11 mouse cellular contexts compared by ENCODE assay signal in genomic region chr5:102825538-102825937, GRCm38 (mm10).
DNase-seq lines count a peak whose midpoint lies in the region; ATAC-seq and TF ChIP-seq lines count a peak whose summit lies in the region.
"Had no signal": no experiment of that assay in that cellular context is flagged by ENCODE, and none has a peak within 500 bp of the region (broad histone marks: within the 10 kb centered on the region; RNA-seq: fewer than 3 reads in every experiment).

No protein-coding gene starts in this region.

- H3K79me2 ChIP-seq in liver, adult 2 months (ENCODE audit: control insufficient read depth, insufficient read depth, low read length), result no peaks in the 10 kb centered on the region; the same call in 1 of the 2 replicates

- no peak overlapping the region for H3K4me2 ChIP-seq in liver, postnatal 0 days (ENCODE audit: low read depth, low read length)
- H3K4me2 ChIP-seq: forebrain, embryonic 13.5 days; lung, embryonic 15.5 days; neural tube, embryonic 12.5 days had no signal

- no peak for TF ChIP-seq CTCF in liver, adult 2 months (IDR thresholded peaks at IDR 0.05; ENCODE audit: low read depth, low read length)
- no peak for TF ChIP-seq CTCF in liver, postnatal 0 days (IDR thresholded peaks at IDR 0.05; ENCODE audit: low read depth)
- TF ChIP-seq CTCF in gastrocnemius, adult 2 months (IDR thresholded peaks at IDR 0.05), result no peak

- no peak for ATAC-seq in liver, postnatal 0 days
- no peak for ATAC-seq in granulocyte monocyte progenitor cell, adult 5-6 weeks (replicated peaks; ENCODE audit: poor library complexity, severe bottlenecking)
- ATAC-seq: forebrain, embryonic 13.5 days; intestine, embryonic 16.5 days had no signal

- H3K9ac ChIP-seq in liver, adult 2 months (ENCODE audit: low read depth, low read length), result no peak overlapping the region
- no peak overlapping the region for H3K9ac ChIP-seq in liver, postnatal 0 days (replicated peaks)
- H3K9ac ChIP-seq: forebrain, embryonic 13.5 days; lung, embryonic 15.5 days; neural tube, embryonic 12.5 days had no signal

- H3K27me3 ChIP-seq in liver, adult 2 months (ENCODE audit: control insufficient read depth, insufficient read depth, low read length), result no peaks in the 10 kb centered on the region
- no peaks in the 10 kb centered on the region for H3K27me3 ChIP-seq in liver, postnatal 0 days (ENCODE audit: insufficient read depth, low read length)
- no peaks in the 10 kb centered on the region for H3K27me3 ChIP-seq in splenic B cell, adult 2 months (ENCODE audit: control insufficient read depth, insufficient read depth, low read length, poor library complexity, severe bottlenecking)
- H3K27me3 ChIP-seq: forebrain, embryonic 13.5 days; lung, embryonic 15.5 days; neural tube, embryonic 12.5 days had no signal

- intact Hi-C loops in gastrocnemius, adult 2 months (cut with DNase I), result loop anchor here (1.0 kb wide), 1 partner anchor 55 kb away; no protein-coding TSS in a partner anchor
- intact Hi-C loops in heart, postnatal 36 days (cut with DNase I), result no loop called here

- no peak overlapping the region for H3K4me3 ChIP-seq in liver, adult 2 months (ENCODE audit: insufficient read depth, low read depth, low read length)
- no peak overlapping the region for H3K4me3 ChIP-seq in liver, postnatal 0 days (ENCODE audit: low read depth, low read length)
- peak overlapping the region; percentile 45 for H3K4me3 ChIP-seq in gastrocnemius, adult 2 months
- H3K4me3 ChIP-seq: forebrain, embryonic 13.5 days; lung, embryonic 15.5 days; neural tube, embryonic 12.5 days had no signal

- H3K27ac ChIP-seq in liver, adult 2 months (replicated peaks; ENCODE audit: insufficient read depth, low read depth, low read length), result no peak overlapping the region
- no peak overlapping the region for H3K27ac ChIP-seq in liver, postnatal 0 days (ENCODE audit: low read depth)
- peak overlapping the region; percentile 69 for H3K27ac ChIP-seq in gastrocnemius, adult 2 months
- H3K27ac ChIP-seq: forebrain, embryonic 13.5 days; lung, embryonic 15.5 days; neural tube, embryonic 12.5 days had no signal

- no peaks in the 10 kb centered on the region for H3K4me1 ChIP-seq in liver, adult 2 months (ENCODE audit: control insufficient read depth, insufficient read depth, low read length)
- no peaks in the 10 kb centered on the region for H3K4me1 ChIP-seq in liver, postnatal 0 days (ENCODE audit: insufficient read depth)
- H3K4me1 ChIP-seq: neural tube, embryonic 12.5 days had no signal

- TF ChIP-seq EP300 in liver, postnatal 0 days (IDR thresholded peaks at IDR 0.05; ENCODE audit: low read depth), result no peak

- 24% methylated on average over 8 of the region's 8 CpGs for WGBS in liver, adult 2 months
- 70% methylated on average over 8 of the region's 8 CpGs for WGBS in liver, postnatal 0 days (ENCODE audit: insufficient replicate concordance)

- TF ChIP-seq POLR2A in liver, adult 2 months (IDR thresholded peaks at IDR 0.05; ENCODE audit: extremely low read depth, insufficient read depth, low read length), result no peak

- peak; percentile 80 for DNase-seq in liver, adult 2 months (ENCODE audit: extremely low read depth, low read depth, low spot score)
- no peak for DNase-seq in liver, postnatal 0 days
- DNase-seq in gastrocnemius, adult 2 months, result peak; percentile 82
- peak; percentile 43 to 56 for DNase-seq in heart, postnatal 36 days
- peak; percentile 1 for DNase-seq in splenic B cell, adult 2 months (ENCODE audit: low read depth, low spot score)
- no peak for DNase-seq in ovary, adult 18-20 months (ENCODE audit: low spot score)

- no peaks in the 10 kb centered on the region for H3K36me3 ChIP-seq in liver, adult 2 months (ENCODE audit: control insufficient read depth, insufficient read depth, low read length)
- no peaks in the 10 kb centered on the region for H3K36me3 ChIP-seq in liver, postnatal 0 days (replicated peaks; ENCODE audit: insufficient read depth, low read length)
- H3K36me3 ChIP-seq in splenic B cell, adult 2 months (ENCODE audit: control insufficient read depth, insufficient read depth, low read length, poor library complexity, severe bottlenecking), result no peaks in the 10 kb centered on the region
- H3K36me3 ChIP-seq: lung, embryonic 15.5 days; neural tube, embryonic 12.5 days had no signal

- no peaks in the 10 kb centered on the region for H3K9me3 ChIP-seq in liver, postnatal 0 days (ENCODE audit: low read length)
- H3K9me3 ChIP-seq: forebrain, embryonic 13.5 days; lung, embryonic 15.5 days; neural tube, embryonic 12.5 days had no signal

Comparison
In these comparisons a context has a peak if more than half of its experiments do, and no peak if none do; other contexts are left out.
1. DNase-seq: peak in liver, adult 2 months (single experiment), gastrocnemius, adult 2 months (single experiment), heart, postnatal 36 days (2 of 2) and splenic B cell, adult 2 months (single experiment); none in liver, postnatal 0 days (single experiment) and ovary, adult 18-20 months (single experiment).